Mouse (Mus musculus) small intestine, adult 2 months (tissue): ENCODE measurements at regions not wholly inside any gene's neighbourhood (a gene's known extent, or its start where the extent isn't known, plus 50 kb on each side); places are given as distances from the start of the nearest gene placed in this dataset.

Experiments
- H3K27ac ChIP-seq: fragments of 200-500 bp; 2 replicates; pipeline ENCODE4 v1.5.1; 2012; ENCODE audit warnings: low read depth, low read length, control low read depth, inconsistent platforms; ENCODE audit not compliant: insufficient read depth
- H3K27me3 ChIP-seq: fragments of 200-500 bp; 2 replicates; pipeline ENCODE4 v1.6.1; 2012; ENCODE audit warnings: mild to moderate bottlenecking, moderate library complexity, low read length, inconsistent platforms; ENCODE audit not compliant: control insufficient read depth, insufficient read depth
- H3K36me3 ChIP-seq: fragments of 200-500 bp; 2 replicates; pipeline ENCODE4 v1.6.1; 2012; ENCODE audit warnings: mild to moderate bottlenecking, low read length, control low read depth, inconsistent platforms; ENCODE audit not compliant: control insufficient read depth, insufficient read depth
- H3K4me1 ChIP-seq: fragments of 200-500 bp; 2 replicates; pipeline ENCODE4 v1.6.1; 2012; ENCODE audit warnings: low read length, inconsistent platforms, mixed read lengths; ENCODE audit not compliant: control insufficient read depth, insufficient read depth, insufficient read length
- H3K4me3 ChIP-seq: fragments of 200-500 bp; 2 replicates; pipeline ENCODE4 v1.5.1; 2012; ENCODE audit warnings: low read depth, mild to moderate bottlenecking, control low read depth, inconsistent platforms, low read length, moderate library complexity
- CTCF ChIP-seq: fragments of 200-500 bp; IDR thresholded peaks from 2 replicates; pipeline ENCODE4 v1.5.1; 2012; ENCODE audit warnings: low read depth, mild to moderate bottlenecking, control low read depth, inconsistent platforms, low read length, moderate library complexity, mixed read lengths; ENCODE audit not compliant: insufficient replicate concordance, insufficient read length; ENCODE audit errors: extremely low read depth
- POLR2A ChIP-seq: fragments of 200-500 bp; IDR thresholded peaks from 2 replicates; pipeline ENCODE4 v1.6.1; 2012; ENCODE audit warnings: low read depth, mild to moderate bottlenecking, control low read depth, inconsistent platforms, low read length, moderate library complexity
- WGBS: fragments of 180-500 bp; shearing (Covaris S2); methylation state at CpG from one replicate; pipeline ENCODE4 v1.1.7; 2018; 5-methylcytosine and 5-hydroxymethylcytosine counted together

DNA sequence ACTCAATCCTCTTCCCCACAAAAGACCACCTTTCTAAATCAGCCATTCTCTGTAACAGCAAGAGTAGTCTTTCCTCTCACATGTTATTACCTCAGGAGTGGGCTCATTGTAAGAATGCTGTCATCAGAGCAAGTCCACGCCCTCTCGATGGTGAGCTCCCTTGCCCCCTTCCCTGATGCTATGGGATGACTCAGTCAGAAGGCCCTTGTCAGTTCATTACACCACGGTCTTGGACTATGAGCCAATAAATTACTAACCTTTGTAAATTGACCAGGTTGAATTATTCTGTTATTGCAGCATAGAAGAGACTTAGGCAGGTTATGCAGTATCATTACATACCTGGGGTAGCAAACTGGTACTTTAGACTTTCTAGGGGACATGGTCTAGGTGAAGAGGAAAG, 237.4 kb upstream of the Klf4 start:
- no peaks in the 10 kb centered on the region for H3K27me3 ChIP-seq
- peaks cover 10% of the 10 kb centered on the region; the same call in 1 of the 2 replicates for H3K4me1 ChIP-seq
- no peak overlapping the region for H3K4me3 ChIP-seq
- WGBS = 58% methylated on average over 3 of the region's 3 CpGs
- no peaks in the 10 kb centered on the region for H3K36me3 ChIP-seq
- peak overlapping the region; percentile 60 for H3K27ac ChIP-seq
- TF ChIP-seq POLR2A (no peak), CTCF (no peak)

DNA sequence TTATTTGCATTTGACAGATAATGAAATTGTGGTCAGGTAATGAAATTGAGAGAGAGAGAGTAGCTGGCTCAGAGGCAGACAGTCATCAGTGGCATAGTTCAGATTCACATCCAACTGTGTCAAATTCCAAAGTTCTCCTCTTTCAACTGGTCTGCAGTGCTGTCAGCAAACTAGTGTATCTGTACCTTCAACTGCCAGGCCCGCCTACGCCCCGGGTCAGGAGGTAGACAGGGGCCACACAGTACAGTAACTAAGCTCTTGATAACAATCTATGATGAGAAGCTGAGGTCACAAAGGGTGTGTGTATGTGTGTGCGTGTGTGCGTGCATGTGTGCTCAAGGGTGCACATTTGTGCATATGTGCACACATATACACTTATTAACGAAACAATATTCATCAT, 236.1 kb upstream of the Klf4 start:
- H3K27me3 ChIP-seq = no peaks in the 10 kb centered on the region
- WGBS = 63% methylated on average over 6 of the region's 6 CpGs
- H3K27ac ChIP-seq = peak overlapping the region; percentile 60; the same call in 1 of the 2 replicates
- H3K36me3 ChIP-seq = no peaks in the 10 kb centered on the region
- H3K4me1 ChIP-seq = peaks cover 10% of the 10 kb centered on the region; the same call in 1 of the 2 replicates
- no peak overlapping the region for H3K4me3 ChIP-seq
- TF ChIP-seq CTCF = no peak
- no peak for TF ChIP-seq POLR2A

DNA sequence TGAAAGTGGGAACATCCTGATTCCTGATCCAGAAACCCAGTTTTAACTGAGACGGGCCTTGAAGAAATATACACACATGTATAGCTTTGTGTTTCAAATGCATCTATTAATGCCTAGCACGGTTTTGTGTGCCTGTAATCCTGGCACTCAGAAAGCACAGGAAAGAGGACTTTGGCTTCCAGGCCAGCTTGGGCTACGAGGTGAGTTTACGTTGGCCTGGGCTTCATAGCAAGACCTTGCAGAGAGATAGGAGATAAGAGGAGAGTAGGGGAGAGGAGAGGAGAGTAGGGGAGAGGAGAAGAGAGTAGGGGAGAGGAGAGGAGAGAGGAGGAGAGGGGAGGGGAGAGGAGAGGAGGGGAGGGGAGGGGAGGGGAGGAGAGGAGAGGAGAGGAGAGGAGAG, 234.9 kb upstream of the Klf4 start:
- H3K36me3 ChIP-seq = no peaks in the 10 kb centered on the region
- no peak overlapping the region for H3K4me3 ChIP-seq
- H3K4me1 ChIP-seq = peaks cover 13% of the 10 kb centered on the region; the same call in 1 of the 2 replicates
- H3K27ac ChIP-seq = no peak overlapping the region
- WGBS = 46% methylated on average over 4 of the region's 4 CpGs
- H3K27me3 ChIP-seq = no peaks in the 10 kb centered on the region
- TF ChIP-seq POLR2A (no peak), CTCF (no peak)

DNA sequence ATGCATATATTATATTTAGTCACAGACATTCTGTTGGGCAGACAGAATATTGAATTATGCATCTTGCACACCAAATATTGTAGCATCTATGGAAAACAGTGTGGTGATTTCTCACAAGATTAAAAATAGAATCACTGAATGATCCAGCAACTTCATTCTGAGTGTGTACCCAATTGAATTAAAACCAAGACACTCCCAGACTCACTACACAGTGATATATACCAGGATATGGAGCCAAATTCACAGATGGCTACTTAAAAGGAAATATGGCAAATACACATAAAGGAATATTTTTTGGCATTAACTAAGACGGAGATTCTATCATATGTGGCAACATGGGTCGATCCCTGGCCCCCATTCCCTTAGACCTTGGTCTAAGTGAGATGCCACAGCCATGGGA, 233.5 kb upstream of the Klf4 start:
- Histone ChIP-seq H3K27ac (no peak overlapping the region), H3K4me1 (peaks cover 13% of the 10 kb centered on the region; the same call in 1 of the 2 replicates), H3K4me3 (no peak overlapping the region), H3K27me3 (no peaks in the 10 kb centered on the region), H3K36me3 (no peaks in the 10 kb centered on the region)
- WGBS = 93% methylated on average over 2 of the region's 2 CpGs
- no peak for TF ChIP-seq CTCF
- no peak for TF ChIP-seq POLR2A

DNA sequence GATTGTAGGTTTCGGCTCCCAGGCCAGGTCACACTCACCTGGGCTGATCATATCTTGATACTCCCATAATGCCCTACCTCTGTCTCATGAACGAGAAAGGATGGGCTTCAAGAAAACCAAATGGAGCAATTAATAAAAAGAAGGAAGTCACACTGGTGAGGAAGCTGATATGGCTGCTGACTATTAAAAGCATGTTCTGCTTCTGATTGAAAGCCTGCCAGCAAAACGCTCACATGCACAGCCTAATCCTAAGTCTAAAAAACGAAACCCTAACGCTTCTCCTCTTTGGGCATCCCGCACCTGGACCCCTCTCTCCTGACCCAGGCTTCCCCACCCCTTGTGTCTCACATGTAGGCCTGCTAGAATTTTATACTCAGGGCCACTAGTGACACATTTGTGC, 230.8 kb upstream of the Klf4 start:
- no peak for TF ChIP-seq POLR2A
- no peak for TF ChIP-seq CTCF
- H3K4me3 ChIP-seq = no peak overlapping the region
- no peaks in the 10 kb centered on the region for H3K27me3 ChIP-seq
- peaks cover 5% of the 10 kb centered on the region; the same call in 1 of the 2 replicates for H3K4me1 ChIP-seq
- H3K36me3 ChIP-seq = no peaks in the 10 kb centered on the region
- 74% methylated on average over 6 of the region's 6 CpGs for WGBS
- no peak overlapping the region for H3K27ac ChIP-seq

DNA sequence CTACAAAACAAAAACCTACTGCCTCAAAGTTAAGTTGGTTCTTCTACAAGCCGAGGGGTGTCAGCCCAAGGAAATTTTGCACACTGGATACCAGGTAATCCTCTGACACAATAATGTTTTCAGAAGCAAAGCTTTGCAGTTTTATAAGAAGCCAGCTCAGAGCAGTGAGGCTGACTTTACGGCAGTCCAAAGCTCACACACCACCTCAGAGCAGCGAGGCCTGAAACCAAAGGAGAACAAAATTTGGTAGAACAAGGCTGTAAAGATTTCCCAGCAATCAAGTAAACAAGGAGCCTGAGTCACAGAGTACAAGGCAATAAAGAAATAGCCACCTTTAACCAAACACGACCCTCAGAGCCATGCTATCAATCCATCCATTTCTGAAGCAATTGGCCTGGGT, 230.1 kb upstream of the Klf4 start:
- no peak for TF ChIP-seq CTCF
- no peak for TF ChIP-seq POLR2A
- WGBS = 27% methylated on average over 4 of the region's 4 CpGs
- H3K36me3 ChIP-seq = no peaks in the 10 kb centered on the region
- H3K4me3 ChIP-seq = no peak overlapping the region
- no peaks in the 10 kb centered on the region for H3K27me3 ChIP-seq
- H3K4me1 ChIP-seq = peaks cover 5% of the 10 kb centered on the region; the same call in 1 of the 2 replicates
- no peak overlapping the region for H3K27ac ChIP-seq

DNA sequence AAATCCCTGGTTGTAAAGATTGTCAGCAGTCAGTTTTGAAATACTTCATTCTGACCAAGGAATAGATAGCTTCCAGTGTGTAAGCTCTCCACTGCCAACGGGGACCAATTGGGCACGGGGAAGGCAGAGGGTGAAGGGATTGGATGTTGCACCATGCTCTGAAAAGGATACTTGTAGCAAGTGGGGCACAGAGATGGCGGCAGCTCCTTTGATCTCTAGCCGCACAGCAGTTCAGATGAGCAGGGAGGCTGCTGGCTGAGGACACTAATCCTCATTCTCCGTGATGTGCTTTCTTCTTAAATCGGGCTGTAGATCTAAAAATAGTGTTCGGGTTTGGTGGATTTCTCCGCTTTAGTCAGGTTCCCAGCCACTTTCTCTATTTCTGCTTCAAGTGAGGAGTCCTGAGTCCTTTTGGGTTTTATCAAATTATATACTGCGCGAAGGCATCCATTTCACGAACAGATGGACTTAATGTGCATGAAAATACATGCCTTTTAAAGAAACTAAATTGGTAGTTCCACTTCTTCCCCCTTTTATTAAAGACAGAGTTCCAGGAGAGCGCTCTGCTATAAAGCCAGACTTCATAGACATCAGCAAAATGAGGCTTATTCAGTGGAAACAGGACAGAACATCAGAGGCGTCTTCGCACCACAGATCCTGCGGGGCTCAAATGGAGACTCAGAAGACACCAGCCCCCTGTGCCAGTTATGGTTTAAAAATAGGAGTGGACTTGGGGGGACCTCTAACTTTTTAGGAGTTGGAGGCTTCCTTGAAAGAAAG, 225.1 kb upstream of the Klf4 start:
- TF ChIP-seq POLR2A = no peak
- TF ChIP-seq CTCF = no peak
- WGBS = 82% methylated on average over 15 of the region's 15 CpGs
- Histone ChIP-seq H3K27ac (no peak overlapping the region), H3K4me1 (no peaks in the 10 kb centered on the region; the same call in 1 of the 2 replicates), H3K36me3 (no peaks in the 10 kb centered on the region), H3K27me3 (no peaks in the 10 kb centered on the region), H3K4me3 (no peak overlapping the region)
